Mouse (Mus musculus) bone marrow, adult 2 months (tissue): ENCODE results near the gene Sgk1.

ENCODE experiments used
- CTCF ChIP-seq: fragments of 200-500 bp; IDR thresholded peaks from 2 replicates; pipeline ENCODE4 v1.5.1; 2011; ENCODE audit warnings: low read length, control low read depth; ENCODE audit not compliant: control insufficient read depth, insufficient read depth
- POLR2A ChIP-seq: fragments of 200-500 bp; IDR thresholded peaks from 2 replicates; pipeline ENCODE4 v1.6.1; 2011; ENCODE audit warnings: low read depth, mild to moderate bottlenecking, control low read depth, low read length, borderline replicate concordance; ENCODE audit not compliant: control insufficient read depth

DNA sequence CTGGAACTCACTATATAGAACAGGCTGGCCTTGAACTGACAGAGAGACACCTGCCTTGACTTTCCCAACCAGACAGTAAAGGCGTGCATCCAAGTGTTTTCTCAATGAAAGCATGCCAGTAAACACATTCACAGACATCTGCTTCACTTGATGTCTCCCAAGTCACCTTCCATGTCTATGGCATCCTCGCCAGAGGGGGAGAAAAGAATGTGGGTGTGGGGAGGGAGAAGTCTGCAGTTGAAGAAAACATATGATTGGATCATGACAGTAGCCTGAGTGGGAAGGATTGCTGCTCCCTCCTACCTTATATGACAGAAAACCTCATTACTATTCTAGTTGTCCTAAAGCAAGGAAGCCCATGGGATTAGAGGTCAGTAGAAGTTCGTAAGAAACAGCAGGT lies 50.8 kb downstream of the Sgk1 start:
- no peak for TF ChIP-seq CTCF
- no peak for TF ChIP-seq POLR2A
